Mouse (Mus musculus) heart, postnatal 14 days (tissue): Measurements from ENCODE around the gene Tmem136. TPM values are rescaled to one million over a fixed set of nuclear protein-coding genes. Genes with fewer than 3 reads are reported as not detected.
A peak's percentile ranks its signal among the peaks of the same experiment; 100 is the strongest.

Source experiments
- DNase-seq, 2 experiments: peaks; one replicate each; pipeline ENCODE4 v3.0.0; 2021 to 2022
- intact Hi-C: fragments of 180-260 bp; cut with DNase I; formaldehyde crosslinking; loops from one replicate; pipeline ENCODE4 v1.15.1; 2025
- total RNA-seq, 2 experiments: library from RNA; stranded (reverse); gene quantifications; 2 replicates each; pipeline ENCODE4 v1.2.3; 2021

The Tmem136 gene
- total RNA-seq, 2 experiments from 2014 or later: 7.2 to 7.5 TPM

DNA sequence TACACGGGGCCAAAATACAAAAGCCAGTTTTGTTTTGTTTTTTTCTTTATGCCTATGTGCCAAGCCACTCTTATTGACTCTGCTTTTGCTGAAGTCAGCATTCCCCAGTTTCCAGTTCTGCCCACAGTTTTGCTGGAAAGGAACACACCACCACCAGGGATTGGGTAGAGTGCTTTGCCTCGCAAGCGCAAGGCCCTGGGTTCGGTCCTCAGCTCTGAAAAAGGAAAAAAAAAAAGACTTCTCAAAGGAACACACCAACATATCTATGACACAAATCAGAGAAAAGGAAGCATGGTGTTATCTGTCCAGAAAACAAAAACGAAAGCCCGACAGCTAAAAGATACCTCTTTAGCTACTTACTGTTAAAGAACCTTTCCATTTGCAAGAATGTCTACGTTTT, 7.2 kb downstream of the Tmem136 start:
- no peak for DNase-seq

DNA sequence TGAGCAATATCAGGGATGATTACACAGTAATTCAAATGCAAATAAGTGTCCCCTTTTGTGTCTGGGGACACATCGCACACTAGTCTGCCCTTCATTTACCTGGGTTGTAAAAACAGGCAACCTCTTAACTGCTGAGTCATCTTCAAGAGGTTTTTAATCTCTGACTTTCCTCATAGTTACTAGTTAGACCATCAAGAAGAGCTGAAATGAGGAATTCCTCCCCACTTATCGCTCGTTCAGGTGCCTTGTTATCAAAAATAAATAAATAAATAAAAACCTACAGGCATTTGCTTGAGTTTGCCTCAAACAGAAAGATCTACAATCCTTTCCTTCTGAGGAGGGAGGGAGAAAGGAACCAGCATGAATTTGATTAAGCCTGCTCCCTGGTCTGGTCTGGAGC, 7.6 kb downstream of the Tmem136 start:
- no peak for DNase-seq
- intact Hi-C loops: loop anchor here (5.0 kb wide), 1 partner anchor 86 kb away; no protein-coding TSS in a partner anchor

More for the DNA sequence above, 7.2 kb downstream of the Tmem136 start:
- intact Hi-C loops: loop anchor here (5.0 kb wide), 1 partner anchor 87 kb away; no protein-coding TSS in a partner anchor

DNA sequence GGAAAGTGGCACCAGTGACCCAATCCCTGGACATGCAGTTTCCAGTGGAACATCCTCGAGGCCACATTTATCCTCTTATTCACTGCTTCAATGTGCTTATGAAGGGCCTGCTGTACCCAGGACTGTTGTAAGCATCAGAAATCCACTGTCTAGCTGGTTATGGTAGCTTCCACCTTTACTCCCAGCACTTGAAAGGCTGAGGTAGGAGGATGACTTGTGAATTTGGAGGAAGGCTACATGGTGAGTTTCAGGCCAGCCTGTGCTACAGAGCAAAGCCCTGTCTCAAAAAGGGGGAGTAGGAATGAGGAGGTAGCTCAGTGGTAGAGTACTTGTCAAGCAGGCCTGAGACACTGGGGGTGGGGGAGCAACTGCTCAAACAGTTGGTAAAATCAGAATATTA, 8.3 kb downstream of the Tmem136 start:
- no peak for DNase-seq
- intact Hi-C loops: loop anchor here (5.0 kb wide), 1 partner anchor 86 kb away; no protein-coding TSS in a partner anchor

DNA sequence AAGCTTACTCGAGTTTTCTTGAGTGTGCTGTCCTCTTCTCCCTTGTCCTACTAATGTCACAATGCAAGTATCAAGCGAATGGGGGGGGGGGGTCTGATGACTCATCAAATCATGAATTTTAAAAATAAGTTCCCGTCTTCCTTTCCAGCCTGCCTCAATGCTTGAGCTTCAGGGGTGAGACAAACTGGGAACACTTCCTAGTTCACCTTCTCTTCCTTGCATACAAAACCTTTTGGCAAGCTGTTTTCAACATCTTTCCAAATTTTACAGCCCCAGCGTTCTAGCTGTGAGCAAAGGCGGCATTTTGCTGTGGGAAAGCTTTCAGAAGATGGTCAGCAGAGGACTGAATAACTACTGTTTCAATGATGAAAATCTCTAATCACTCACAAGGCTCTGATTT, 8.8 kb downstream of the Tmem136 start:
- intact Hi-C loops: loop anchor here (1.0 to 5.0 kb wide), 2 partner anchors 85 to 107 kb away; no protein-coding TSS in a partner anchor
- DNase-seq: no peak

DNA sequence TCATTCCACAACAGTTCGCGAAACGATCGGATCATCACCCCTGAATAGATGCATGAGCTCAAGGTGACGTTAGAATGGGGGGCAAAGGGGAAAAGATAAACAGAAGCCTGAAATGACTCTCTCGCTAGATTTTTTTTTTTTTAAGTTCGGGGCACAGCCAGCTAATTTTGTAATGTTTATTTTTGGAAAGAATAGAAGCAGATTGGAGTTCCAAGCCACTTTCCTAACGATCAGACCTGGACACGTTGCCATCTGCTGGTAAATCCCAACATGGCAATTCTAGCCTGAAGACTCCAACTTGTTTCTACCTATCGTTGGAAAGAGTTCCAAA, 9.2 kb downstream of the Tmem136 start, which contains the start of gene Arhgef12:
Gene Arhgef12, minus strand, starts transcription at position 53 of the 331 bp plus-strand sequence.
- intact Hi-C loops: loop anchor here (1.0 to 5.0 kb wide), 2 partner anchors 85 to 107 kb away; no protein-coding TSS in a partner anchor
- peak; percentile 54 to 67 for DNase-seq

DNA sequence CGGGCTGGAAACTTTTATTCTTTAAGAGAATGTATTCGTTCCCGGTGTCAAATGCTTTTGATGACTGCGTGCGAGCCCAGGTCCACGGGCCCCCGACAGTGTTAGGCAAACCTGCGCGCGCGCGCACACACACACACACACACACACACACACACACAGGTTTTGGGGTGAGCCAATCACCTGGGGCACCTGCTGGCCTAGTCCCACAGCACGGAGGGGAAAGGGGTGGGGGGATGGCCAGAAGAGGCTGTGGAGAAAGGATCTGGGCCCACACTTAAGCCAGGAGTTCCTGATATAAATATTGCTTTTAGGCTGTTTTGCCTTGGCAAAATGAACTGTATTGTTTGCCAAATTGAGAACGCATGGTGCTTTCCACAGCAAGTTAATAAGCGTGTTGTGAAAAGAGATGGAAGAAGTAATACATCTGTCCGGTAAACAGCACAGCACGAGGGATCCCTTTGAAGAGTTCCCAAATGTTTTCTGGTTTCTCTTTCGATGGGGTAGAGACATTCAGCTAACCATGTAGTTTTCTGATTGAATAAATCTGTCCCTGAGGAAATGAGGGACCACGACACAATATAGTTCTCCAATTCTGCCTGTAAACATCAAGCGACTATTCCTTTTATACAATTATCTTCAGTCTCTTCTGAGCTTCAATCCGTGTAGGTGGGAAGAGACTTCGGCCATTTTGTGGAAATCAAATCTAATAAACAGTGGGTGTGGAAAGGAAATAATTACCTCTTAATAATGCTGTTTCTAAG, 9.8 kb downstream of the Tmem136 start:
- intact Hi-C loops: loop anchor here (1.0 to 5.0 kb wide), 2 partner anchors 84 to 106 kb away; no protein-coding TSS in a partner anchor
- peak; percentile 57 to 59 for DNase-seq

DNA sequence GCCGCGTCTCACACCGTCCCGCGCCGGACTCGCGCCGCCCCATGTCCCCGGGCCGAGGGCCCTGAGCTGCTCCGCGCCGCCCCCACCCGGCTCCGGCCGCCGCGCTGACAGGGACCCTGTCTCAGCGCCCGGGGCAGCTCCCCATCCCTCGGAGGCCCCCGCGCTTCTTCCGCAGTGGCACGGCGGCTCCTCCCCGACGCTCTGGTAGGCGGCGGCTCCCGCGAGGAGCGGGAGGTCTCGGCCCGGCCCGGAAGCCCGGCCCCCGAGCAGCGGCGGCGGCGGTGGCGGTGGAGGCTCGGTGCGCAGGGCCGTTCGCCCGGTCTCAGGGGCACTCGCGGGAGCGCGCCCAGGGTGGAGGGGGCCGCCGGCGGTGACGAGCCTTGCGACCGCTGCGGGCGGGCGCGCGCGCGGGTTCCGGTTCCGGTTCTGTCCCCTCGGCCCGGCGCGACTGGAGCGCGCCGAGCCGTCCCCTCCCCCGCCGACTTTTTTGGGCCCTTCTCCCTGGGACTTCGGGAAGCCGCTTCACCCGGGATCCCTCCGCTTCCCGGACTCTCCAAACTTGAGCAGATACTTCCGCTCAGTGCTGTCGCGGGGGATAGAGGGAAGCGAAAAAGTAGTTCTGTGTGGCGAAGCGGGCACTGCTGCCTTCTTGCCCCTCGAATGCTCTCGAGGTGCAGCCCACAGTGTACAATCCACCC, 10.6 kb downstream of the Tmem136 start:
- peak; percentile 96 to 97 for DNase-seq
- intact Hi-C loops: loop anchor here (2.0 to 5.0 kb wide), 2 partner anchors 15 to 84 kb away; no protein-coding TSS in a partner anchor

DNA sequence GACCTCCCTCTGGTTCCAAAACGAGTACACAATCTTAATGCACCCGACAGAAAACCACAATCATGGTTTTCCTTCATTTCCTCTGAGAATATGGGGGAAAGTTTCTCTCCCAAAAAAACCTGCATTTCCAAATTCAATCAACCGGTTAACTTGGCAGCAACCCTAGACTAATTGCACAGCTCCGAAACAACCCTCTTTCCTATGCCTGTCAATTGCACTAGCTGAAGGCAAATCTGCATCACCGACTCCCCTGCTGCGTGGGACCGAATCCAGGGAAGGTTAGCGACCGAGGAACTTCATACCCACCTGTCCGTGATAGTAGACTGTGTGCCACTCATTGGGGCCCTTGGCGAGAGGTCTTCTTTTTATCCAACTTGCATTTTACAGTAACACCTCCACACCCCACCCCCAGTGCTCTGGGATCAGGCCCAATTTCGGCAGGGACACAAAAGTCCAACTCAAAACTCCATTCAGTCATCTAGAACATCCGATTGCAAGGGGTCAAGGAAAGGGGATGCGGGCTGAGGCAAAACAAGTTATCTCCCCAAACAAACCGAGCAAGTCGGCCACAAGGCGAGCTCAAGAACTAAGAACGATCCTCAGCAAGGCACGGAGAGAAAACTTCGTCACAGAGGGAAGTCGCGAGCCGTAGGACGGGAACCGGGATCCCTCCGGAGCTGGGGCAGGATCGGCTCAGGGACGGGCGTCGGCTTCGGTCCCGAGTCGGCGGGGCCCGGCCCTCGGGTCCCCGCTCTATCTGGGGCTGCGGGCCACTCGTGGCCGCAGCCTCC, 11.3 kb downstream of the Tmem136 start:
- intact Hi-C loops: loop anchor here (2.0 to 5.0 kb wide), 2 partner anchors 14 to 83 kb away; no protein-coding TSS in a partner anchor
- DNase-seq: peak; percentile 36 to 52

DNA sequence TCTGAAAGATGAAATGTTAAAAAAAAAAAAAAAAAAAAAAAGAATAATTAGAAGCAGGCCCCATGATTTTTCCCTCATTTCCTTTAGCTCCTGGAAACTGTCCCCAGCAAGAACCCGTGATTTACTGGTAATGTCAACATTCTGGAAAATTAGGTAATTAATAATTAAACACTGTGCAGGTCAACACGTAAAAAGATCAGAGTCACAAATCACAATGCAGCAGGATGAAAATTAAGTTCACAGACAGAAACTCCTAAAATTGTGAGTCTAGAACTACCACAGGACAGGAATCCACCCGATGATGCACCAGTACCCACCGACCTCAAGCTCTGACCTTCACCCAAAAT, 11.9 kb downstream of the Tmem136 start:
- intact Hi-C loops: loop anchor here (2.0 kb wide), 1 partner anchor 14 kb away; no protein-coding TSS in a partner anchor
- DNase-seq: no peak

DNA sequence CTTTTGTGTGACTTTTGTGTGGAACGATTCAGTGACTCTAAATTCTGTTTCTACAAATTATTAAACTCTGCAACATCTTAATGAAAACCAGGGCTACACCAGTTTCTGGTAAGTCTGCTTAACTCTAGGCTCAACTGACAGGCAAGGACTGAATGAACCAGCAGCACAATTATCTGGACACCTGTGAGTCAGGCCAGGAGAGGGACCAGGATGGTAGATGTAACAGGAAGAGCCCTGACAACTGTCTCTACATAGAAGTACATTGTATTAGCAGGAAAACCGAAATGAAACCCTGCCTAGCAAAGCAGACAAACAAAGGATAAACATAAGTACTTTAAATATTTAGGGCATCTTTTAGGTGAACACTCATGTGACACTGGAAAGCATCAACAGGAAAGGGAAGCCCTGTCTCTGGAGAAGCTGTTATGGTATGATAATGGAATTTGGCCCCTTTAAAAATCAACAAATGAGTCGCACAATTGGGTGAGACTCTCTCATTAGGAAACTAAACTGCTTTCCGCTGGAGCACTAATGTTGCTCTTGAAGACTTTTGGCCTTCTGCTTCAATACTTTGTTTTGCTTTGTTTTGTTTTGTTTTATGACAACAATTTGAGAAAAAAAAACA, 12.6 kb downstream of the Tmem136 start:
- intact Hi-C loops: loop anchor here (2.0 kb wide), 1 partner anchor 13 kb away; no protein-coding TSS in a partner anchor
- DNase-seq: no peak

DNA sequence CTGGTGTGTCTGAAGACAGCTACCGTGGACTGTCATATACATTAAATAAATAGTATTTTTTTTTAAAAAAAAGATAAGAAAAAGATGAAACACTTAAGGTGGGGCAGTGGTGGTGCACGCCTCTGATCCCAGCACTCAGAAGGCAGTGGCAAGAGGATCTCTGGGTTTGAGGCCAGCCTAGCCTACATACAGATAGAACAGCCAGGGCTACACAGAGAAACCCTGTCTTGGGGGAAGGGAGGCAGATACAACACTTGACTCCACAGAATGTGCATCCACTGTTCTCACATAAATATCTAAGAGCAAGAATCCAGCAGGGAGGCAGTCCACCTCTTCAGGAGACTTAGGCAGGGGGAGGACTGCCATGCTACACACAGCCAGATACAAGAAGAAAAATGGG, 13.4 kb downstream of the Tmem136 start:
- intact Hi-C loops: no loop called here
- DNase-seq: no peak

DNA sequence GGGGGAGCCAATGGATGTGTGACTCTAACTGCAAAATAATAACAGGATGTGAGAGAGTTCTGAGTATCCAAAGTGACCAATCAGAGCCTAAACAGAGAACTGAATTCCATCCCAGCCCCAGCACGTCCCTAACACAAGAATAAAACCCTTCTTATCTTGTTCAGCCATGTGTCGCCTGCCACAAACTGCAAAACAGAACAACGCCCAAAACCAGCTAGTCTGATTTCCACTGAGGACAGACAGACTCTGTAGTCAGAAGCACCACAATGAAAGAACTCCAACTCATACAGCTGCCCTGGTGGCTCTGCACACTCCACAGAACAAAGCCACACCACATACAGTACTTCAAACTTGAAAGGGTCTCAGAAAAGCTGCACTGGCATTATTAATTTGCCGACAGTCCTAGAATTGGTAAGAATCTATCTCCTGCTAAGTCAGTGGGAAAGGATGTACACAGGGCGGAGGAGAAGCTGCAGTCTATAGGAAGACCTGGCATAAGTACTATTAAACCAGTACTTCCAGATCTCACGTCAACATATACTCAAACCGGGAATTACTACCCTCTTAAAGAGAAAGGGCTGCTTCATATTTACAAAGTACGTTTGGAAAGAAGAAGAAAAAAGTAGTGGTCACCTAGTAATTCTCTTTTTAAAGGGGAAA, 14.3 kb downstream of the Tmem136 start:
- intact Hi-C loops: no loop called here
- peak; percentile 31 to 33 for DNase-seq

DNA sequence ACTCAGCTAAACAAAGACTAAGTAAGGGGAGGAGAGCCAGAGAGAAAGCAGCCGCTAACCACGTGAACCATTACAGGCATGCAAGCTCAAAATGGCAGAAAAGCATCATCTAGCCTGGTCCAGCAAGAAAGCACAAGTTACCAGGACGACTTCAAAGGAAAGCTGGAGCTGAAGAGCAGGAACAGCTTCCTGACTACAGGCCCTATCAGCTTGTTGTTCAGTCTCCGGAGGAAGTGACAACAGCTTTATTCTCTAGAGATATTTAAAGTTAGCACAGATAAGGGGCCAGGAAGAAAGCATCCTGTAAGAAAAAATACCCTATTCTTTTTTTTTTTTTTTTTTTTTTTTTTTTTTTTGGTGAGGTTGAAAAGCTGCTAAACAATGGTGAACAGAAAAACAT, 17.4 kb downstream of the Tmem136 start:
- intact Hi-C loops: loop anchor here (5.0 kb wide), 1 partner anchor 52 kb away; no protein-coding TSS in a partner anchor
- no peak for DNase-seq

DNA sequence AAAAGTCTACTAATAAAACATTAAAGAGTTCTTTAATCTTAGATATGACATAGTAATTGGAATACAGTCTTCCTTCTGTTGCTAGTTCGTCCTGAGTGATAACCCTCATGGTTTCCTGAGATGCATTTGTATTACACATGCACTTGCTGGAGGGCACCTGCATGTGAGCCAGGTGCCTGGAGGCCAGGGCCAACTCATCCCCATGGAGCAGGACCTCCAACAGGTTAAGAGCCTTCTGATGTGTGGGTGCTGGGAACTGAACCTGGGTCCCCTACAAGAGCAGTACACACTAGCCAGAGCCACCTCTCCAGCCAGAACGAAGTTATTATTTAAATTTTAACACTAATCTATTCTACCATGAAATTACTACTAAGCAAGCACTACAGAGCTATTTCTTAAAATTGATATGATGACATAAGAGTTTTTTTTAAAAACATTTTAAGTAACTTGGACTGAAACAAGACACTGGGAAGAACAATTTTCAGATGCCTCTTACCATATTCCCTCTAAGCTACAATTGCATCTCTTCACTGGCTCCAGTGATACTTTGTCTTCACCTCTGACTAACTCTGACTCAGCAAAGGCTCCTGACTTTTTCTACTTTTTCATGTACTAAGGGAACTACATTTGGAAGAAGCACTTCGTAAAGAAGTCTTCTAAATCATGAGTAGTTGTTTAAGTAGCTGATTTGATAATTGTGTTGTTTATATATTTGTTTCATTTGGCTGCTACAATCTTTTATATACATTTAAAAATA, 18.4 kb downstream of the Tmem136 start:
- intact Hi-C loops: loop anchor here (5.0 kb wide), 1 partner anchor 51 kb away; no protein-coding TSS in a partner anchor

DNA sequence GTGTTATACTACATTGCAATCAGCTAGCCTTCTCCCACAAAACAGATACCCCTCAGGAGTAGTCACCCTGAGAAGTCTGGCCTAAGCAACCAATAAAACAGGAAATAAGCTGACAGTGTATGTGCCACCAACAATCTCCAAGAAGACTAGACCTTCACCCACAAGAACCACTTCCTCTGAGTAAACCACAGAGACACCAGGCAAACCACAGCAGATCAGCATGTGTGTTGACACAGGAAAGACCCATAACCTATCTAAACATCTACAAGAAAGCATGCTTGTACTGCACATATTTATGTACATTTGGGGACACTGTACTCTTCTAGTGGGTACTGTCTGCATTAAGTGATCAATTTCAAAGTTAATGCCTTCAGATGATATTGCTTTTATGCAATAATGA, 20.0 kb downstream of the Tmem136 start:
- intact Hi-C loops: loop anchor here (5.0 kb wide), 1 partner anchor 49 kb away; no protein-coding TSS in a partner anchor
- DNase-seq: no peak

More for the DNA sequence above, 18.4 kb downstream of the Tmem136 start:
- DNase-seq: no peak

DNA sequence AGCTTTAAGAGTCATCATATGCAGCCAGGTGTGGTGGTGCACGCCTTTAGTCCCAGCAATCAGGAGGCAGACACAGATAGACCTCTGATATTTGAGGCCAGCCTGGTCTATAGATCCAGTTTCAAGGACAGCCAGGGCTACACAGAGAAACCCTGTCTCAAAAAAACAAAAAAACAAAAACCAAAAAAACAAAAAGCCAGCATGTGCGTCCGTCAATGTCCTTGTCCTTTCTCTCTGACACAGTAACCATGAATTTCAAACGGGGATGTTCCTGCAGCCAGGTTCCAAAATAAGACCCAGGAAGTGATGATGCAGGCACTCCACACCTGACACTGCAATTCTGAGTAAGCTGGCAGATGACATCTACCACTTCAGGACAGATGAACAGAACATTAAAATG, 21.5 kb downstream of the Tmem136 start:
- no peak for DNase-seq
- intact Hi-C loops: loop anchor here (5.0 kb wide), 1 partner anchor 48 kb away; no protein-coding TSS in a partner anchor

DNA sequence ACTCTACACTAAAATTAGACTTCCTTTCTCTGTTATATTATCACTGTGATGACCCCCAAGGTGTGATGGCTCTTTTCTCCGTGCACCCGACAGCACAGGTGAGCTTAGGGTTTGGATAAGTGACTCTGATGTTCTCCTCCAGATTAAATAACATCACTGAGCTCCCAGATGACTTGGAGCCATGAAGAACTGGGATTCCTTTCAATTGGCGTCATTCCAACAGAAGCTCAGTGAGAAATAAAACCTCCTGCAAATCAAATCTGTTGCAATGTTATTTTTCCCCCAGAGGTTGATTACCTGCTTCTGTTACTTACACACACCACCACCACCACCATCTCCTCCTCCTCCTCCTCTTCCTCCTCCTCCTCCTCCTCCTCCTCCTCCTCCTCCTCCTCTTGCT, 22.6 kb downstream of the Tmem136 start:
- DNase-seq: peak in 1 of 2 experiments; percentile 30
- intact Hi-C loops: no loop called here

DNA sequence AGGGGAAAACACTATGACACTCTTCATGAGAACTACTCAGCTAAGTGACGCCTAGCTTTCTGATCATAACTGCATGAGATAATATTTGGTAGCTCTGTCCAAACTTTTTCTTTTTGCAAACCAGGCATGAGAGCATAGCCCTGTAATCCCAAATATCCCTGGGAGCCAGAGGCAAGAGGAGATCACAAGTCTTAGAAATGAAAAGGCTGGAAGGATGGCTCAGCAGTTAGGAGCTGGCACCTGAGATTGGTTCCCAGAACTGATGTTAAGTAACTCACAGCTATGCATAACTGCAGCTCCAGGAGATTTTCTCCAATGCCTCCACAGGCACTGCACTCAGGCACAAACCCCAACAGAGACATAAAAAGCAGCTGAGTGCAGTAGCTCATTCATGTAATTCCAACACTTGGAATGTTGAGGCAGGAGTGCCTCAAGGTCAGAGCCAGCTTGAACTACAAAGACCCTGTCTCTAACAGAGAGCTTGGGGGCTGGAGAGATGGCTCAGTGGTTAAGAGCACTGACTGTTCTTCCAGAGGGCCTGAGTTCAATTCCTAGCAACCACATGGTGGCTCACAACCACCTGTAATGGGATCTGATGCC, 30.6 kb downstream of the Tmem136 start:
- DNase-seq: no peak
- intact Hi-C loops: no loop called here
